Mouse (Mus musculus): ENCODE data around the gene Trim43a. TPM values are rescaled to one million over a fixed set of nuclear protein-coding genes. Genes with fewer than 3 reads are reported as not detected.

Trim43a gene
- total RNA-seq, 2 experiments from 2014 or later = 0.53 to 1.5 TPM

Other genes starting within 250 kb of the Trim43a start
- 10 to 100 TPM; 49.6 to 51.4 TPM for gene Snx14, start 141.9 kb upstream of the Trim43a start, total RNA-seq (2021)
- 1 to 10 TPM in 1 of 2 experiments, not detected in 1; 2.4 TPM for gene Gm20537, start 124.3 kb upstream of the Trim43a start, total RNA-seq (2021)
- 10 to 100 TPM; 85.5 to 93.1 TPM for gene Syncrip, start 98.3 kb upstream of the Trim43a start, total RNA-seq (2021)
- 10 to 100 TPM; 20.1 to 23.4 TPM for gene Zfp949, start 32.9 kb upstream of the Trim43a start, total RNA-seq (2021)
- gene Mthfsl, start 139.4 kb downstream of the Trim43a start, total RNA-seq (2021) = 10 to 100 TPM; 33.6 to 33.7 TPM
- not detected for gene Bcl2a1d, start 151.0 kb downstream of the Trim43a start, total RNA-seq (2021)

Data from left cerebral cortex, postnatal 10 days (tissue).